Mouse (Mus musculus) small intestine, adult 2 months (tissue): Measurements from ENCODE around the gene Atp6v1e1. TPM values are rescaled to one million over a fixed set of nuclear protein-coding genes. Genes with fewer than 3 reads are reported as not detected.
"Not testable (repeated sequence)": the region's sequence is repeated elsewhere in the genome, so short reads cannot be mapped to it uniquely, and the experiment has no call there.

Experiments used
- H3K27ac ChIP-seq: fragments of 200-500 bp; 2 replicates; pipeline ENCODE4 v1.5.1; 2012; ENCODE audit warnings: low read depth, low read length, control low read depth, inconsistent platforms; ENCODE audit not compliant: insufficient read depth
- H3K27me3 ChIP-seq: fragments of 200-500 bp; 2 replicates; pipeline ENCODE4 v1.6.1; 2012; ENCODE audit warnings: mild to moderate bottlenecking, moderate library complexity, low read length, inconsistent platforms; ENCODE audit not compliant: control insufficient read depth, insufficient read depth
- H3K36me3 ChIP-seq: fragments of 200-500 bp; 2 replicates; pipeline ENCODE4 v1.6.1; 2012; ENCODE audit warnings: mild to moderate bottlenecking, low read length, control low read depth, inconsistent platforms; ENCODE audit not compliant: control insufficient read depth, insufficient read depth
- H3K4me1 ChIP-seq: fragments of 200-500 bp; 2 replicates; pipeline ENCODE4 v1.6.1; 2012; ENCODE audit warnings: low read length, inconsistent platforms, mixed read lengths; ENCODE audit not compliant: control insufficient read depth, insufficient read depth, insufficient read length
- H3K4me3 ChIP-seq: fragments of 200-500 bp; 2 replicates; pipeline ENCODE4 v1.5.1; 2012; ENCODE audit warnings: low read depth, mild to moderate bottlenecking, control low read depth, inconsistent platforms, low read length, moderate library complexity
- CTCF ChIP-seq: fragments of 200-500 bp; IDR thresholded peaks from 2 replicates; pipeline ENCODE4 v1.5.1; 2012; ENCODE audit warnings: low read depth, mild to moderate bottlenecking, control low read depth, inconsistent platforms, low read length, moderate library complexity, mixed read lengths; ENCODE audit not compliant: insufficient replicate concordance, insufficient read length; ENCODE audit errors: extremely low read depth
- POLR2A ChIP-seq: fragments of 200-500 bp; IDR thresholded peaks from 2 replicates; pipeline ENCODE4 v1.6.1; 2012; ENCODE audit warnings: low read depth, mild to moderate bottlenecking, control low read depth, inconsistent platforms, low read length, moderate library complexity
- WGBS: fragments of 180-500 bp; shearing (Covaris S2); methylation state at CpG from one replicate; pipeline ENCODE4 v1.1.7; 2018; 5-methylcytosine and 5-hydroxymethylcytosine counted together
- polyA plus RNA-seq: library from polyadenylated mRNA; depleted of rRNA; stranded (reverse); fragments of >200 nt; gene quantifications from 2 replicates; pipeline ENCODE4 v1.2.3, GENCODE M21; 2012

The Atp6v1e1 gene
- polyA plus RNA-seq, 1 experiment, result 153 TPM

- Histone ChIP-seq H3K27me3 (no peaks in the 10 kb centered on the region), H3K4me1 (peaks cover 3% of the 10 kb centered on the region; the same call in 1 of the 2 replicates), H3K4me3 (no peak overlapping the region), H3K27ac (no peak overlapping the region), H3K36me3 (peaks cover 17% of the 10 kb centered on the region)
- 82% methylated on average over 2 of the region's 2 CpGs for WGBS
- TF ChIP-seq POLR2A (no peak), CTCF (no peak)
Measured at GRCm38 (mm10) chr6:120819294-120819693, 3.3 kb downstream of the Atp6v1e1 start.

- H3K4me1 ChIP-seq, H3K27ac ChIP-seq, H3K27me3 ChIP-seq, H3K4me3 ChIP-seq: not testable (repeated sequence)
- peaks cover 32% of the 10 kb centered on the region for H3K36me3 ChIP-seq
- 95% methylated on average over 10 of the region's 10 CpGs for WGBS
Measured at GRCm38 (mm10) chr6:120811999-120812398, 10.6 kb downstream of the Atp6v1e1 start.

GRCm38 (mm10) chr6:120807738-120808081, 14.9 kb downstream of the Atp6v1e1 start:
- Histone ChIP-seq H3K27ac (0 out of 2 replicates have a peak overlapping the region, but pooled peaks have one; percentile 2), H3K36me3 (peaks cover 69% of the 10 kb centered on the region), H3K4me3 (no peak overlapping the region), H3K4me1 (peaks cover 2% of the 10 kb centered on the region), H3K27me3 (no peaks in the 10 kb centered on the region)
- 67% methylated on average over 4 of the region's 4 CpGs for WGBS
- no peak for TF ChIP-seq POLR2A
- TF ChIP-seq CTCF, result no peak

DNA sequence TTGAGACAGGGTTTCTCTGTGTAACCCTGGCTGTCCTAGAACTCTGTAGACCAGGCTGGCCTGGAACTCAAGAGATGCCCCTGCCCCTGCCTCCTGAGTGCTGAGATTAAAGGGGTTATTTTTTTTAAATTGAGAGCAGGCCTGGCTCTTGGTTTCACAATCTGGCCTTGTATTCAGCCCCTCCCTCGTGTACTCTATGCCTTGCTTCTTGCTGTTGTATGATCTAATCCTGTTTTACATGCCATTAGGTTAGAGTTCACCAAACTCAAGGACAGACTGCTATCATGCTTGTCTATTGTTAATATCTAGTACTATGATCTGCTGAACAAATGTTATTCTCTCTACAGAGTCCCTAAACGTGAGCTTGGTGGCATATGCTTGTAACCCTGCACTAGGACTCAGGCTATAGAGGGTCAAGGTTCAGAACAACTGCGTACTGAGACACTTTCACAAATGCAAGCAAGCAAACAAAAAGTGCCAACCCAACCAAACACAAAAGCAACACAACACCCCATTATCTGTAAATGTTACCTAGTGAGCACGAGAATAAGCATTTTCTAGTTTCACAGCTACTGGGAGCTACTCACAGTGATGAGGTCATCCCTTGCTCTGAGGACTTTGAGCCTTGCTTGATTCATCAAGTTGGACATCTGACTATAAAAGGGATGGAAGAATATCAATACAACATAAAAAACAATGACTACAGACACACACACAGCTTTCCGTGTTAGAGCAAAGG, 15.4 kb downstream of the Atp6v1e1 start:
- Histone ChIP-seq H3K4me1 (peaks cover 2% of the 10 kb centered on the region), H3K27ac (no peak overlapping the region), H3K4me3 (no peak overlapping the region), H3K36me3 (peaks cover 72% of the 10 kb centered on the region), H3K27me3 (no peaks in the 10 kb centered on the region)
- TF ChIP-seq POLR2A (no peak), CTCF (no peak)
- WGBS, result 49% methylated on average over 5 of the region's 5 CpGs

- no peaks in the 10 kb centered on the region for H3K4me1 ChIP-seq
- peaks cover 79% of the 10 kb centered on the region for H3K36me3 ChIP-seq
- H3K4me3 ChIP-seq, result no peak overlapping the region
- WGBS, result 91% methylated on average over 4 of the region's 4 CpGs
- TF ChIP-seq CTCF (no peak), POLR2A (no peak)
- no peaks in the 10 kb centered on the region for H3K27me3 ChIP-seq
- H3K27ac ChIP-seq, result no peak overlapping the region
Measured at GRCm38 (mm10) chr6:120799581-120800041, 23.0 kb downstream of the Atp6v1e1 start.

DNA sequence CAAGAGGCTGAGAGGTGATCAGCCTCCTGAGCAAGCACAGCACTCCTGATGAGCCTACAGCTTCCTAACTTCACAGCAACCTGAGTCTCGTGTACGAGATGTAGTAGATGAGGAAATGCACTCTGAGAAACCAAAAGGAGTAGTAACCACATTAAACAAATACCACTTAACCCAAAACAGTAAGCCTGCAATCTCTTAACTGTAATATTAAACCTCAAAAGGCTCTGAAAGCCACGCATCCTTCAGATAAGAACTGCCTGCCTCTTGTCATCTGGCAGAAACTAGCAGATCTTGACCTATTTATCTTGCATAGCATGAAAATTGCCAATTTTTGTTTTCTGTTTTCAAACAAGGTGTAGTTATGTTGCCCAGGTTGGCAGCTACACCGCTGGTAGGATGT, 23.7 kb downstream of the Atp6v1e1 start:
- H3K4me1 ChIP-seq, result no peaks in the 10 kb centered on the region
- no peaks in the 10 kb centered on the region for H3K27me3 ChIP-seq
- H3K4me3 ChIP-seq, result no peak overlapping the region
- 82% methylated on average over 4 of the region's 4 CpGs for WGBS
- H3K27ac ChIP-seq, result no peak overlapping the region
- peaks cover 78% of the 10 kb centered on the region for H3K36me3 ChIP-seq
- TF ChIP-seq CTCF (no peak), POLR2A (no peak)

GRCm38 (mm10) chr6:120798019-120798418, 24.6 kb downstream of the Atp6v1e1 start:
- H3K27me3 ChIP-seq, result no peaks in the 10 kb centered on the region
- H3K36me3 ChIP-seq, result peaks cover 78% of the 10 kb centered on the region
- H3K4me3 ChIP-seq, result no peak overlapping the region
- H3K4me1 ChIP-seq, result no peaks in the 10 kb centered on the region
- WGBS, result 88% methylated on average over 7 of the region's 7 CpGs
- TF ChIP-seq POLR2A (no peak), CTCF (no peak)
- H3K27ac ChIP-seq, result no peak overlapping the region
